Mouse (Mus musculus): ENCODE data around the gene Gatb. TPM values are rescaled to one million over a fixed set of nuclear protein-coding genes. Genes with fewer than 3 reads are reported as not detected.

Gene Gatb
- polyA plus RNA-seq, 1 experiment, result not detected

DNA sequence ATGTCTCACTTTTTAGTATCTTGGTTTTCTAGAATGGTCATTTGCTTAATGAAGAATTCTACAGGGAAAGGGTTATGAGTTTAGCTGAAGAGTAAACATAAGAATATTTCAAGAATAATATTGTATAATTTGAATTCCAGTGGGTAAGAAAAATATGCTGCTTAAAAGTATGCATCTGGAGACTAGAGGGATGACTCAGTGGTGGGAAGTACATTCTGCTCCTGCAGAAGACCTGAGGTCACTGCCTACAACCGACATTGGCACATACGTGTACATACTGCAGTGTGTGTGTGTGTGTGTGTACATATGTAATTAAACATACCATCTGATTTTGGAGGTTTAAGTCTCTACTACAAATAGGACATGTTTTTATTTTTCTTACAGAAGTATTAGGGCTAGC, 61.7 kb downstream of the Gatb start:
- peaks cover 4% of the 10 kb centered on the region; the same call in 1 of the 2 replicates for H3K4me1 ChIP-seq (ENCODE audit: control insufficient read depth, insufficient read depth, low read length)
- H3K27ac ChIP-seq (ENCODE audit: insufficient read depth, low read depth, low read length), result no peak overlapping the region
- H3K4me3 ChIP-seq (ENCODE audit: insufficient read depth, low read depth, low read length), result no peak overlapping the region
- TF ChIP-seq POLR2A (IDR thresholded peaks at IDR 0.05; ENCODE audit: insufficient read depth, low read depth, low read length) (no peak), CTCF (IDR thresholded peaks at IDR 0.05; ENCODE audit: insufficient read depth, low read depth, low read length) (no peak)
- WGBS, result 84% methylated on average over 2 of the region's 2 CpGs

- Histone ChIP-seq H3K4me3 (ENCODE audit: insufficient read depth, low read depth, low read length) (no peak overlapping the region), H3K27ac (ENCODE audit: insufficient read depth, low read depth, low read length) (no peak overlapping the region), H3K4me1 (ENCODE audit: control insufficient read depth, insufficient read depth, low read length) (peaks cover 4% of the 10 kb centered on the region; the same call in 1 of the 2 replicates)
- no peak for TF ChIP-seq POLR2A (IDR thresholded peaks at IDR 0.05; ENCODE audit: insufficient read depth, low read depth, low read length)
- TF ChIP-seq CTCF (IDR thresholded peaks at IDR 0.05; ENCODE audit: insufficient read depth, low read depth, low read length), result no peak
- WGBS, result 78% methylated on average over 5 of the region's 5 CpGs
Measured at GRCm38 (mm10) chr3:85636716-85637447, 63.0 kb downstream of the Gatb start.

GRCm38 (mm10) chr3:85641751-85642150, 67.8 kb downstream of the Gatb start:
- WGBS, result 75% methylated on average over 3 of the region's 3 CpGs
- no peak overlapping the region for H3K4me3 ChIP-seq (ENCODE audit: insufficient read depth, low read depth, low read length)

DNA sequence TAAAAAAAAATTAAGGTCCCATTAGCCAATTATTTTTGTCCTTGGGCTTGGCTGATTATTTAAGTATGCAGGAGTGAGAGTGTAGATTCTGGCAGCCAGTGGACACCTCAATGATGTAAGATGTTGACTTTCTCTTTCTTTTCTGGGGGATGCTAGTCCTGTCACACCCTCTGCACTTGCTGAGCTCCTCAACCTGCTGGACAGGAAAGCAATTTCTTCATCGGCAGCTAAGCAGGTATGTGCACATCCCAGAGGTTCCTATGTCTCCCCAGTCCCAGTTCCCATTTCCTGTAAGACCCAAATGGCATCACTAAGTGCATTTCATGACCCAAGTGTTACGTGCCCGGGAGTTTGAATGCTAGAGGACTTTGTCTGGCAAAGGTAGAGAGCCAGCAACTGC, 70.9 kb downstream of the Gatb start:
- no peak for TF ChIP-seq CTCF (IDR thresholded peaks at IDR 0.05; ENCODE audit: insufficient read depth, low read depth, low read length)
- TF ChIP-seq POLR2A (IDR thresholded peaks at IDR 0.05; ENCODE audit: insufficient read depth, low read depth, low read length), result no peak
- Histone ChIP-seq H3K4me1 (ENCODE audit: control insufficient read depth, insufficient read depth, low read length) (0 out of 2 replicates have a peak, but pooled peaks cover 2% of the 10 kb centered on the region), H3K4me3 (ENCODE audit: insufficient read depth, low read depth, low read length) (no peak overlapping the region), H3K27ac (ENCODE audit: insufficient read depth, low read depth, low read length) (no peak overlapping the region)
- WGBS, result 76% methylated on average over 3 of the region's 3 CpGs

More at GRCm38 (mm10) chr3:85641751-85642150, 67.8 kb downstream of the Gatb start:
- Histone ChIP-seq H3K27ac (ENCODE audit: insufficient read depth, low read depth, low read length) (no peak overlapping the region), H3K4me1 (ENCODE audit: control insufficient read depth, insufficient read depth, low read length) (peaks cover 6% of the 10 kb centered on the region; the same call in 1 of the 2 replicates)
- no peak for TF ChIP-seq CTCF (IDR thresholded peaks at IDR 0.05; ENCODE audit: insufficient read depth, low read depth, low read length)
- no peak for TF ChIP-seq POLR2A (IDR thresholded peaks at IDR 0.05; ENCODE audit: insufficient read depth, low read depth, low read length)

DNA sequence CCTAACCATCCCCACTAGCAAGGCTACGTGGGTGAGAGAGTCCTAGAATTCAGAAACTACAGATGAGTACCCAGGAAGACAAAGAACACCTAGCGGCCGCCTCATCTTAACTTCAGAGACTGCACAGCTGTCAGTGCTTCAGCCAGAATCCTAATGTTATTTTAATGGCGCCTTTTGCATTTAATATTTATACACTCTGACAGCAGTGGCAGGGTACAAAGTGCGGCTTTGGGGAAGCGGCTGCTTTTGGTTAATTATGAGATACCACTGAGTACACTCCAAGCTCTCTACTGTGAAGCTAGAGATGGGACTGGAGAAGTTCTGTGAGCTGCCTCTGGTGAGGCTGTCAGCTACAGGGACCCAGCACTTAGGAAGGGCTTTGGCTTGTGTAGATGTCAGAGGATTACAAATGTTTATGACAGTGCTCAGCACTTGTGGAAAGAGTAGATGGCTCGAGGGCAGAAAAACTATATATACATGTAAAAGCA, 71.6 kb downstream of the Gatb start:
- no peak overlapping the region; the same call in 1 of the 2 replicates for H3K27ac ChIP-seq (ENCODE audit: insufficient read depth, low read depth, low read length)

GRCm38 (mm10) chr3:85649176-85649575, 75.3 kb downstream of the Gatb start:
- no peak overlapping the region for H3K27ac ChIP-seq (ENCODE audit: insufficient read depth, low read depth, low read length)
- H3K4me1 ChIP-seq (ENCODE audit: control insufficient read depth, insufficient read depth, low read length), result peaks cover 13% of the 10 kb centered on the region
- no peak overlapping the region for H3K4me3 ChIP-seq (ENCODE audit: insufficient read depth, low read depth, low read length)
- TF ChIP-seq CTCF (IDR thresholded peaks at IDR 0.05; ENCODE audit: insufficient read depth, low read depth, low read length) (no peak), POLR2A (IDR thresholded peaks at IDR 0.05; ENCODE audit: insufficient read depth, low read depth, low read length) (no peak)
- 91% methylated on average over 4 of the region's 4 CpGs for WGBS

More for the DNA sequence above, 71.6 kb downstream of the Gatb start:
- TF ChIP-seq CTCF (IDR thresholded peaks at IDR 0.05; ENCODE audit: insufficient read depth, low read depth, low read length) (no peak), POLR2A (IDR thresholded peaks at IDR 0.05; ENCODE audit: insufficient read depth, low read depth, low read length) (no peak)
- Histone ChIP-seq H3K4me1 (ENCODE audit: control insufficient read depth, insufficient read depth, low read length) (0 out of 2 replicates have a peak, but pooled peaks cover 2% of the 10 kb centered on the region), H3K4me3 (ENCODE audit: insufficient read depth, low read depth, low read length) (no peak overlapping the region)
- 80% methylated on average over 7 of the region's 7 CpGs for WGBS

- 55% methylated on average over 4 of the region's 4 CpGs for WGBS
- TF ChIP-seq CTCF (IDR thresholded peaks at IDR 0.05; ENCODE audit: insufficient read depth, low read depth, low read length), result no peak
- Histone ChIP-seq H3K4me1 (ENCODE audit: control insufficient read depth, insufficient read depth, low read length) (peaks cover 13% of the 10 kb centered on the region), H3K27ac (ENCODE audit: insufficient read depth, low read depth, low read length) (peak overlapping the region; percentile 1; the same call in 1 of the 2 replicates), H3K4me3 (ENCODE audit: insufficient read depth, low read depth, low read length) (no peak overlapping the region)
Measured at GRCm38 (mm10) chr3:85652727-85653665, 79.1 kb downstream of the Gatb start.

DNA sequence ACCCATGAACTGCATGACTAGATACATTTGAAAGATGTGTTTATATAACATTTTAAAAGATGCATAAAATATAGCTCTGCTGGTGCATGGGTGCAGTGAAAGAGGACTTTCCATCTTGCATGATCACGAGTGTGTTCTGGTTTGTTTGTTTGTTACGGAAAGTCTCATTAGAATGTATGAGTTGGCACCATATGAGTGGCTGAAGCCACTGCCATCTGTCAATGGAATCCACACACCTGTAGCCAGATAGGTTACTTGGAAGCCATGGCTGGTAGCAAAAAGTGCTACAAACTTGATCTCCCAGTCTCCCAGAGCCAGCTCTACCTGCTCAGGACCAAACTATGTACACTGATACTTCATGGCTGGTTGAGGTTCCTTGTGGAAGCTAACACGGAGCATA, 81.6 kb downstream of the Gatb start:
- TF ChIP-seq CTCF (IDR thresholded peaks at IDR 0.05; ENCODE audit: insufficient read depth, low read depth, low read length) (no peak), POLR2A (IDR thresholded peaks at IDR 0.05; ENCODE audit: insufficient read depth, low read depth, low read length) (no peak)
- WGBS, result over 99% methylated on average over 3 of the region's 3 CpGs
- peaks cover 13% of the 10 kb centered on the region for H3K4me1 ChIP-seq (ENCODE audit: control insufficient read depth, insufficient read depth, low read length)
- no peak overlapping the region for H3K4me3 ChIP-seq (ENCODE audit: insufficient read depth, low read depth, low read length)
- no peak overlapping the region for H3K27ac ChIP-seq (ENCODE audit: insufficient read depth, low read depth, low read length)
